Mouse (Mus musculus) cerebral cortex, adult 2 months (tissue): Measurements from ENCODE around the gene Agpat3.

Experiments used
- WGBS: fragments of 180-500 bp; shearing (Covaris S2); methylation state at CpG from one replicate; pipeline ENCODE4 v1.1.7; 2018; 5-methylcytosine and 5-hydroxymethylcytosine counted together

The Agpat3 gene

GRCm38 (mm10) chr10:78260322-78260721 lies 92.0 kb downstream of the Agpat3 start:
- WGBS, result 22% methylated on average over 5 of the region's 5 CpGs

GRCm38 (mm10) chr10:78259702-78260101 lies 92.6 kb downstream of the Agpat3 start:
- WGBS, result 74% methylated on average over 6 of the region's 6 CpGs

GRCm38 (mm10) chr10:78259230-78259629 lies 93.1 kb downstream of the Agpat3 start:
- 89% methylated on average over 5 of the region's 5 CpGs for WGBS

GRCm38 (mm10) chr10:78258142-78258675 lies 94.1 kb downstream of the Agpat3 start:
- 78% methylated on average over 6 of the region's 6 CpGs for WGBS

GRCm38 (mm10) chr10:78255646-78256059 lies 96.6 kb downstream of the Agpat3 start:
- 19% methylated on average over 4 of the region's 4 CpGs for WGBS

- WGBS, result 88% methylated on average over 3 of the region's 3 CpGs
Measured at GRCm38 (mm10) chr10:78247206-78247605, 105.1 kb downstream of the Agpat3 start.

GRCm38 (mm10) chr10:78246725-78247124 lies 105.6 kb downstream of the Agpat3 start:
- 86% methylated on average over 4 of the region's 4 CpGs for WGBS

- WGBS, result 8% methylated on average over 7 of the region's 7 CpGs
Measured at GRCm38 (mm10) chr10:78245225-78245547, 107.1 kb downstream of the Agpat3 start.

GRCm38 (mm10) chr10:78244438-78245224 lies 107.7 kb downstream of the Agpat3 start, which contains the start of gene Trappc10:
Gene Trappc10 (minus strand): TSS chr10:78244641.
- WGBS, result 1% methylated on average over 63 of the region's 74 CpGs

- WGBS, result 2% methylated on average over 33 of the region's 33 CpGs
Measured at GRCm38 (mm10) chr10:78244058-78244437, 108.2 kb downstream of the Agpat3 start.

- 52% methylated on average over 6 of the region's 6 CpGs for WGBS
Measured at GRCm38 (mm10) chr10:78238926-78239325, 113.4 kb downstream of the Agpat3 start.

GRCm38 (mm10) chr10:78238297-78238696 lies 114.0 kb downstream of the Agpat3 start:
- WGBS, result 49% methylated on average over 5 of the region's 5 CpGs

- WGBS, result 93% methylated on average over 6 of the region's 6 CpGs
Measured at GRCm38 (mm10) chr10:78237809-78238208, 114.5 kb downstream of the Agpat3 start.

- 75% methylated on average over 8 of the region's 8 CpGs for WGBS
Measured at GRCm38 (mm10) chr10:78236885-78237629, 115.2 kb downstream of the Agpat3 start.

- 76% methylated on average over 6 of the region's 6 CpGs for WGBS
Measured at GRCm38 (mm10) chr10:78233756-78234155, 118.5 kb downstream of the Agpat3 start.

GRCm38 (mm10) chr10:78233161-78233560 lies 119.1 kb downstream of the Agpat3 start:
- WGBS, result 89% methylated on average over 5 of the region's 5 CpGs

- WGBS, result 62% methylated on average over 4 of the region's 4 CpGs
Measured at GRCm38 (mm10) chr10:78232301-78232980, 119.8 kb downstream of the Agpat3 start.

- 72% methylated on average over 5 of the region's 5 CpGs for WGBS
Measured at GRCm38 (mm10) chr10:78228560-78228928, 123.7 kb downstream of the Agpat3 start.

GRCm38 (mm10) chr10:78227875-78228559 lies 124.3 kb downstream of the Agpat3 start:
- WGBS, result 52% methylated on average over 8 of the region's 8 CpGs

GRCm38 (mm10) chr10:78224136-78224535 lies 128.2 kb downstream of the Agpat3 start:
- WGBS, result 79% methylated on average over 6 of the region's 6 CpGs

- WGBS, result 72% methylated on average over 4 of the region's 4 CpGs
Measured at GRCm38 (mm10) chr10:78222908-78223307, 129.4 kb downstream of the Agpat3 start.

- 74% methylated on average over 7 of the region's 7 CpGs for WGBS
Measured at GRCm38 (mm10) chr10:78221315-78221714, 131.0 kb downstream of the Agpat3 start.
